Comparison of ENCODE assay signal across 29 mouse cellular contexts in genomic region chr3:55688098-55688497, GRCm38 (mm10).
DNase-seq lines count a peak whose midpoint lies in the region; ATAC-seq lines count a peak whose summit lies in the region.
"Had no signal": no experiment of that assay in that cellular context is flagged by ENCODE, and none has a peak within 500 bp of the region (broad histone marks: within the 10 kb centered on the region; RNA-seq: fewer than 3 reads in every experiment).

No protein-coding gene starts in this region.

- DNase-seq in hindbrain, embryonic 14.5 days (ENCODE audit: low spot score), result no peak
- no peak for DNase-seq in hindbrain, embryonic 10.5 days (ENCODE audit: low spot score)
- no peak for DNase-seq in midbrain, embryonic 11.5 days (ENCODE audit: low spot score, missing footprints)
- DNase-seq in brain, adult 2 months (ENCODE audit: low read depth, low spot score), result peak; percentile 56
- no peak for DNase-seq in embryonic facial prominence, embryonic 10.5 days (ENCODE audit: low spot score)
- DNase-seq: adrenal gland, adult 2 months; adrenal gland, postnatal 36 days; B cell, adult 2 months; cerebellum, adult 2 months; cerebellum, postnatal 25 days; gastrocnemius, adult 2 months; gastrocnemius, postnatal 36 days; heart, adult 2 months; heart, postnatal 4 days; kidney, adult 2 months; kidney, postnatal 36 days; liver, postnatal 0 days; lung, postnatal 36 days; right cerebral cortex, postnatal 14 days; thymus, adult 18-20 months; thymus, postnatal 25 days had no signal

- H3K27ac ChIP-seq in hindbrain, embryonic 14.5 days, result peak overlapping the region; percentile 36; the same call in 1 of the 2 replicates
- H3K27ac ChIP-seq in hindbrain, embryonic 10.5 days, result no peak overlapping the region
- peak overlapping the region; percentile 60 for H3K27ac ChIP-seq in midbrain, embryonic 13.5 days
- no peak overlapping the region for H3K27ac ChIP-seq in midbrain, embryonic 11.5 days (ENCODE audit: low read depth, low read length)
- H3K27ac ChIP-seq in stomach, embryonic 14.5 days (ENCODE audit: low read length), result no peak overlapping the region
- H3K27ac ChIP-seq in embryonic facial prominence, embryonic 10.5 days (replicated peaks), result no peak overlapping the region
- H3K27ac ChIP-seq: embryonic facial prominence, embryonic 12.5 days; gastrocnemius, adult 2 months; heart, adult 2 months; liver, embryonic 12.5 days had no signal

- no peaks in the 10 kb centered on the region for H3K9me3 ChIP-seq in hindbrain, embryonic 14.5 days (ENCODE audit: control insufficient read depth, low read length)
- H3K9me3 ChIP-seq in hindbrain, embryonic 10.5 days, result no peaks in the 10 kb centered on the region
- no peaks in the 10 kb centered on the region for H3K9me3 ChIP-seq in midbrain, embryonic 13.5 days
- H3K9me3 ChIP-seq in midbrain, embryonic 11.5 days (ENCODE audit: control insufficient read depth, low read length), result no peaks in the 10 kb centered on the region
- no peaks in the 10 kb centered on the region for H3K9me3 ChIP-seq in stomach, embryonic 14.5 days (ENCODE audit: control insufficient read depth, low read depth, low read length)
- H3K9me3 ChIP-seq in embryonic facial prominence, embryonic 10.5 days, result no peaks in the 10 kb centered on the region
- H3K9me3 ChIP-seq: embryonic facial prominence, embryonic 12.5 days; heart, embryonic 12.5 days; liver, embryonic 12.5 days; megakaryocyte, embryonic 14.5 days had no signal

- no peak for ATAC-seq in hindbrain, embryonic 14.5 days (ENCODE audit: low FRiP score)
- peak; percentile 41; the same call in 1 of the 2 replicates for ATAC-seq in midbrain, embryonic 13.5 days
- no peak for ATAC-seq in midbrain, embryonic 11.5 days (ENCODE audit: low FRiP score)
- ATAC-seq in stomach, embryonic 14.5 days (ENCODE audit: insufficient number of reproducible peaks, insufficient read depth, low FRiP score, low read depth), result peak; percentile 49; the same call in 1 of the 2 replicates
- ATAC-seq: activated CD4-positive, CD25-positive, alpha-beta regulatory T cell, adult 4 months; inflammation-experienced regulatory T-cells, adult 6 months; liver, embryonic 12.5 days; liver, postnatal 0 days had no signal

- H3K4me3 ChIP-seq in hindbrain, embryonic 14.5 days (replicated peaks; ENCODE audit: low read length), result no peak overlapping the region
- H3K4me3 ChIP-seq in hindbrain, embryonic 10.5 days, result no peak overlapping the region
- no peak overlapping the region for H3K4me3 ChIP-seq in midbrain, embryonic 13.5 days (replicated peaks)
- no peak overlapping the region for H3K4me3 ChIP-seq in midbrain, embryonic 11.5 days (ENCODE audit: low read depth, low read length)
- no peak overlapping the region for H3K4me3 ChIP-seq in stomach, embryonic 14.5 days (ENCODE audit: low read depth, low read length)
- H3K4me3 ChIP-seq in embryonic facial prominence, embryonic 10.5 days, result no peak overlapping the region
- H3K4me3 ChIP-seq: embryonic facial prominence, embryonic 12.5 days; gastrocnemius, adult 2 months; heart, adult 2 months; heart, embryonic 12.5 days; liver, embryonic 12.5 days; megakaryocyte, embryonic 14.5 days had no signal

- H3K36me3 ChIP-seq in hindbrain, embryonic 14.5 days (replicated peaks; ENCODE audit: control insufficient read depth, insufficient read depth), result no peaks in the 10 kb centered on the region
- H3K36me3 ChIP-seq in hindbrain, embryonic 10.5 days, result peaks cover 3% of the 10 kb centered on the region; the same call in 1 of the 2 replicates
- peaks cover 12% of the 10 kb centered on the region; the same call in 1 of the 2 replicates for H3K36me3 ChIP-seq in midbrain, embryonic 13.5 days
- no peaks in the 10 kb centered on the region for H3K36me3 ChIP-seq in midbrain, embryonic 11.5 days (ENCODE audit: control insufficient read depth, insufficient read depth, low read length)
- H3K36me3 ChIP-seq in stomach, embryonic 14.5 days (ENCODE audit: control insufficient read depth, insufficient read depth, low read length), result no peaks in the 10 kb centered on the region
- no peaks in the 10 kb centered on the region for H3K36me3 ChIP-seq in embryonic facial prominence, embryonic 10.5 days (replicated peaks)
- H3K36me3 ChIP-seq: embryonic facial prominence, embryonic 12.5 days; heart, embryonic 12.5 days; liver, embryonic 12.5 days had no signal

- no peaks in the 10 kb centered on the region for H3K27me3 ChIP-seq in hindbrain, embryonic 14.5 days (ENCODE audit: control insufficient read depth, insufficient read depth, low read length)
- H3K27me3 ChIP-seq in hindbrain, embryonic 10.5 days (ENCODE audit: insufficient read depth, poor library complexity, severe bottlenecking), result no peaks in the 10 kb centered on the region
- H3K27me3 ChIP-seq in midbrain, embryonic 13.5 days, result no peaks in the 10 kb centered on the region
- no peaks in the 10 kb centered on the region for H3K27me3 ChIP-seq in midbrain, embryonic 11.5 days (ENCODE audit: control insufficient read depth, insufficient read depth, low read length)
- no peaks in the 10 kb centered on the region for H3K27me3 ChIP-seq in stomach, embryonic 14.5 days (ENCODE audit: control insufficient read depth, insufficient read depth, low read length)
- H3K27me3 ChIP-seq in embryonic facial prominence, embryonic 10.5 days (replicated peaks; ENCODE audit: low read depth, poor library complexity, severe bottlenecking), result no peaks in the 10 kb centered on the region
- H3K27me3 ChIP-seq: embryonic facial prominence, embryonic 12.5 days; heart, embryonic 12.5 days; liver, embryonic 12.5 days had no signal

- H3K9ac ChIP-seq in hindbrain, embryonic 14.5 days, result no peak overlapping the region
- H3K9ac ChIP-seq in midbrain, embryonic 13.5 days (replicated peaks), result no peak overlapping the region
- H3K9ac ChIP-seq in midbrain, embryonic 11.5 days (ENCODE audit: low read length), result no peak overlapping the region
- H3K9ac ChIP-seq in stomach, embryonic 14.5 days (replicated peaks; ENCODE audit: low read depth, low read length), result no peak overlapping the region
- H3K9ac ChIP-seq: embryonic facial prominence, embryonic 12.5 days; heart, embryonic 12.5 days; liver, embryonic 12.5 days; liver, postnatal 0 days had no signal

- no peak overlapping the region for H3K4me2 ChIP-seq in hindbrain, embryonic 14.5 days (replicated peaks)
- H3K4me2 ChIP-seq in midbrain, embryonic 13.5 days (replicated peaks), result no peak overlapping the region
- H3K4me2 ChIP-seq in midbrain, embryonic 11.5 days, result no peak overlapping the region
- H3K4me2 ChIP-seq in stomach, embryonic 14.5 days (replicated peaks; ENCODE audit: low read depth, low read length), result no peak overlapping the region
- H3K4me2 ChIP-seq: embryonic facial prominence, embryonic 12.5 days; heart, embryonic 12.5 days; liver, embryonic 12.5 days had no signal

- WGBS in hindbrain, embryonic 14.5 days, result 16% methylated on average over 1 of the region's 1 CpGs
- WGBS in hindbrain, embryonic 10.5 days, result 35% methylated on average over 1 of the region's 1 CpGs
- whole genome bisulfite sequencing in midbrain, embryonic 13.5 days, result 24% methylated on average over 1 of the region's 1 CpGs
- 34% methylated on average over 1 of the region's 1 CpGs for WGBS in midbrain, embryonic 11.5 days
- WGBS in stomach, embryonic 14.5 days, result 19% methylated on average over 1 of the region's 1 CpGs
- WGBS in embryonic facial prominence, embryonic 10.5 days, result 50% methylated on average over 1 of the region's 1 CpGs

- peaks cover 22% of the 10 kb centered on the region for H3K4me1 ChIP-seq in hindbrain, embryonic 14.5 days (replicated peaks; ENCODE audit: control insufficient read depth, insufficient read depth, low read length)
- peaks cover 14% of the 10 kb centered on the region for H3K4me1 ChIP-seq in hindbrain, embryonic 10.5 days (replicated peaks)
- peaks cover 52% of the 10 kb centered on the region for H3K4me1 ChIP-seq in midbrain, embryonic 13.5 days (replicated peaks)
- H3K4me1 ChIP-seq in midbrain, embryonic 11.5 days (ENCODE audit: control insufficient read depth, insufficient read depth, low read length), result peaks cover 4% of the 10 kb centered on the region; the same call in 1 of the 2 replicates
- peaks cover 8% of the 10 kb centered on the region; the same call in 1 of the 2 replicates for H3K4me1 ChIP-seq in stomach, embryonic 14.5 days (ENCODE audit: control insufficient read depth, insufficient read depth, low read length)
- peaks cover 47% of the 10 kb centered on the region for H3K4me1 ChIP-seq in embryonic facial prominence, embryonic 10.5 days
- H3K4me1 ChIP-seq: liver, embryonic 12.5 days had no signal

Comparison
In these comparisons a context has a peak if more than half of its experiments do, and no peak if none do; other contexts are left out.
1. ATAC-seq: peak in midbrain, embryonic 13.5 days (single experiment) and stomach, embryonic 14.5 days (single experiment); none in hindbrain, embryonic 14.5 days (single experiment) and midbrain, embryonic 11.5 days (single experiment).
2. H3K27ac ChIP-seq: peak in hindbrain, embryonic 14.5 days (single experiment) and midbrain, embryonic 13.5 days (single experiment); none in hindbrain, embryonic 10.5 days (single experiment), midbrain, embryonic 11.5 days (single experiment), stomach, embryonic 14.5 days (single experiment) and embryonic facial prominence, embryonic 10.5 days (single experiment).